Mouse (Mus musculus) embryonic facial prominence, embryonic 15.5 days (tissue): ENCODE results near the gene Cdk19. TPM values are rescaled to one million over a fixed set of nuclear protein-coding genes. Genes with fewer than 3 reads are reported as not detected.

Source experiments
- ATAC-seq: fragments of 200-750 bp; cut with Nextera tagmentation; 2 replicates; pipeline ENCODE4 v1.8.0; 2017; ENCODE audit warnings: low read depth, moderate TSS enrichment; ENCODE audit not compliant: insufficient number of reproducible peaks, low FRiP score, low TSS enrichment
- H3K27ac ChIP-seq: fragments of 300-500 bp; sonication (generic); replicated peaks from 2 replicates; pipeline ENCODE4 v1.5.1; 2015; ENCODE audit warnings: mild to moderate bottlenecking, inconsistent platforms
- H3K27me3 ChIP-seq: fragments of 300-500 bp; sonication (generic); 2 replicates; pipeline ENCODE4 v1.6.1; 2015; ENCODE audit warnings: inconsistent platforms
- H3K36me3 ChIP-seq: fragments of 300-500 bp; sonication (generic); 2 replicates; pipeline ENCODE4 v1.6.1; 2015; ENCODE audit warnings: mild to moderate bottlenecking, inconsistent platforms
- H3K4me1 ChIP-seq: fragments of 300-500 bp; sonication (generic); 2 replicates; pipeline ENCODE4 v1.6.1; 2015; ENCODE audit warnings: inconsistent platforms
- H3K4me2 ChIP-seq: fragments of 300-500 bp; sonication (generic); replicated peaks from 2 replicates; pipeline ENCODE4 v1.6.1; 2015; ENCODE audit warnings: mild to moderate bottlenecking, inconsistent platforms
- H3K4me3 ChIP-seq: fragments of 300-500 bp; sonication (generic); replicated peaks from 2 replicates; pipeline ENCODE4 v1.5.1; 2015; ENCODE audit warnings: mild to moderate bottlenecking, inconsistent platforms
- H3K9ac ChIP-seq: fragments of 300-500 bp; sonication (generic); 2 replicates; pipeline ENCODE4 v1.6.1; 2015; ENCODE audit warnings: inconsistent platforms
- H3K9me3 ChIP-seq: fragments of 300-500 bp; sonication (generic); replicated peaks from 2 replicates; pipeline ENCODE4 v1.6.1; 2016; ENCODE audit warnings: inconsistent platforms
- WGBS: fragments of 180-500 bp; shearing (Covaris S2); methylation state at CpG from one replicate; pipeline ENCODE4 v1.1.7; 2015; 5-methylcytosine and 5-hydroxymethylcytosine counted together
- polyA plus RNA-seq: library from polyadenylated mRNA; unstranded; fragments of >200 nt; fragmentation: Nextera tagmentation; extraction: Ambion mirVana; gene quantifications from 2 replicates; pipeline ENCODE4 v1.2.1, GENCODE M21; 2015

The Cdk19 gene
- polyA plus RNA-seq, 1 experiment from 2014 or later, result 10.0 TPM

- H3K27me3 ChIP-seq, result no peaks in the 10 kb centered on the region
- H3K36me3 ChIP-seq, result no peaks in the 10 kb centered on the region
- H3K9ac ChIP-seq, result peak overlapping the region; percentile 80; the same call in 1 of the 2 replicates
- peak overlapping the region; percentile 66 for H3K4me2 ChIP-seq
- ATAC-seq, result no peak
- H3K4me1 ChIP-seq, result peaks cover 6% of the 10 kb centered on the region
- 52% methylated on average over 12 of the region's 12 CpGs for WGBS
- H3K27ac ChIP-seq, result peak overlapping the region; percentile 98; the same call in 1 of the 2 replicates
- no peaks in the 10 kb centered on the region for H3K9me3 ChIP-seq
- H3K4me3 ChIP-seq, result peak overlapping the region; percentile 75
These were observed 11.0 kb downstream of the Cdk19 start for GRCm38 (mm10) chr10:40350245-40350932.

GRCm38 (mm10) chr10:40351156-40351555 lies 11.8 kb downstream of the Cdk19 start:
- Histone ChIP-seq H3K27ac (no peak overlapping the region), H3K9me3 (no peaks in the 10 kb centered on the region), H3K36me3 (no peaks in the 10 kb centered on the region), H3K9ac (no peak overlapping the region), H3K4me2 (no peak overlapping the region), H3K4me3 (no peak overlapping the region), H3K27me3 (no peaks in the 10 kb centered on the region), H3K4me1 (peaks cover 6% of the 10 kb centered on the region)
- ATAC-seq, result no peak
- WGBS, result 52% methylated on average over 4 of the region's 4 CpGs

- ATAC-seq, result no peak
- 90% methylated on average over 9 of the region's 9 CpGs for WGBS
- H3K4me2 ChIP-seq, result no peak overlapping the region
- no peaks in the 10 kb centered on the region for H3K36me3 ChIP-seq
- no peak overlapping the region for H3K9ac ChIP-seq
- H3K4me3 ChIP-seq, result no peak overlapping the region
- no peak overlapping the region for H3K27ac ChIP-seq
- peaks cover 6% of the 10 kb centered on the region for H3K4me1 ChIP-seq
- no peaks in the 10 kb centered on the region for H3K9me3 ChIP-seq
- no peaks in the 10 kb centered on the region for H3K27me3 ChIP-seq
These were observed 14.7 kb downstream of the Cdk19 start for GRCm38 (mm10) chr10:40354081-40354480.

- H3K9me3 ChIP-seq, result no peaks in the 10 kb centered on the region
- 82% methylated on average over 1 of the region's 1 CpGs for WGBS
- no peak overlapping the region for H3K4me3 ChIP-seq
- no peak overlapping the region for H3K9ac ChIP-seq
- H3K4me2 ChIP-seq, result no peak overlapping the region
- no peaks in the 10 kb centered on the region for H3K36me3 ChIP-seq
- no peak for ATAC-seq
- H3K4me1 ChIP-seq, result peaks cover 6% of the 10 kb centered on the region
- no peaks in the 10 kb centered on the region for H3K27me3 ChIP-seq
- H3K27ac ChIP-seq, result no peak overlapping the region
These were observed 15.2 kb downstream of the Cdk19 start for GRCm38 (mm10) chr10:40354556-40354955.

GRCm38 (mm10) chr10:40358166-40358565 lies 18.8 kb downstream of the Cdk19 start:
- WGBS, result 62% methylated on average over 2 of the region's 2 CpGs
- H3K27me3 ChIP-seq, result no peaks in the 10 kb centered on the region
- no peak overlapping the region for H3K4me3 ChIP-seq
- H3K4me2 ChIP-seq, result no peak overlapping the region
- H3K36me3 ChIP-seq, result no peaks in the 10 kb centered on the region
- no peak for ATAC-seq
- no peak overlapping the region for H3K27ac ChIP-seq
- no peaks in the 10 kb centered on the region for H3K9me3 ChIP-seq
- no peak overlapping the region for H3K9ac ChIP-seq
- H3K4me1 ChIP-seq, result peaks cover 4% of the 10 kb centered on the region; the same call in 1 of the 2 replicates

- no peaks in the 10 kb centered on the region for H3K9me3 ChIP-seq
- WGBS, result 57% methylated on average over 2 of the region's 2 CpGs
- H3K9ac ChIP-seq, result no peak overlapping the region
- H3K36me3 ChIP-seq, result no peaks in the 10 kb centered on the region
- peaks cover 4% of the 10 kb centered on the region; the same call in 1 of the 2 replicates for H3K4me1 ChIP-seq
- no peak overlapping the region for H3K4me2 ChIP-seq
- no peak overlapping the region for H3K27ac ChIP-seq
- ATAC-seq, result no peak
- no peaks in the 10 kb centered on the region for H3K27me3 ChIP-seq
- no peak overlapping the region for H3K4me3 ChIP-seq
These were observed 19.8 kb downstream of the Cdk19 start for GRCm38 (mm10) chr10:40359131-40359530.

- peaks cover 4% of the 10 kb centered on the region; the same call in 1 of the 2 replicates for H3K4me1 ChIP-seq
- H3K27ac ChIP-seq, result no peak overlapping the region
- no peak overlapping the region for H3K4me2 ChIP-seq
- WGBS, result 30% methylated on average over 4 of the region's 4 CpGs
- H3K9ac ChIP-seq, result no peak overlapping the region
- no peak overlapping the region for H3K4me3 ChIP-seq
- H3K9me3 ChIP-seq, result no peaks in the 10 kb centered on the region
- no peaks in the 10 kb centered on the region for H3K36me3 ChIP-seq
- no peak; the same call in 1 of the 2 replicates for ATAC-seq
- no peaks in the 10 kb centered on the region for H3K27me3 ChIP-seq
These were observed 23.6 kb downstream of the Cdk19 start for GRCm38 (mm10) chr10:40363004-40363403.

- Histone ChIP-seq H3K4me3 (no peak overlapping the region), H3K4me2 (no peak overlapping the region), H3K9ac (no peak overlapping the region), H3K36me3 (no peaks in the 10 kb centered on the region), H3K9me3 (no peaks in the 10 kb centered on the region), H3K27me3 (no peaks in the 10 kb centered on the region), H3K4me1 (peaks cover 13% of the 10 kb centered on the region; the same call in 1 of the 2 replicates), H3K27ac (0 out of 2 replicates have a peak overlapping the region, but pooled peaks have one; percentile 9)
- 65% methylated on average over 5 of the region's 5 CpGs for WGBS
- ATAC-seq, result no peak
These were observed 25.4 kb downstream of the Cdk19 start for GRCm38 (mm10) chr10:40364642-40365361.

- H3K9me3 ChIP-seq, result no peaks in the 10 kb centered on the region
- H3K4me2 ChIP-seq, result no peak overlapping the region
- WGBS, result 90% methylated on average over 2 of the region's 2 CpGs
- H3K9ac ChIP-seq, result no peak overlapping the region
- no peak overlapping the region for H3K27ac ChIP-seq
- no peak for ATAC-seq
- H3K4me1 ChIP-seq, result peaks cover 13% of the 10 kb centered on the region; the same call in 1 of the 2 replicates
- H3K27me3 ChIP-seq, result no peaks in the 10 kb centered on the region
- no peak overlapping the region for H3K4me3 ChIP-seq
- no peaks in the 10 kb centered on the region for H3K36me3 ChIP-seq
These were observed 26.6 kb downstream of the Cdk19 start for GRCm38 (mm10) chr10:40365991-40366390.

GRCm38 (mm10) chr10:40368516-40368915 lies 29.2 kb downstream of the Cdk19 start:
- Histone ChIP-seq H3K9ac (no peak overlapping the region), H3K27me3 (no peaks in the 10 kb centered on the region), H3K4me3 (no peak overlapping the region), H3K27ac (peak overlapping the region; percentile 58; the same call in 1 of the 2 replicates), H3K4me1 (peaks cover 19% of the 10 kb centered on the region), H3K4me2 (no peak overlapping the region), H3K9me3 (no peaks in the 10 kb centered on the region), H3K36me3 (no peaks in the 10 kb centered on the region)
- ATAC-seq, result no peak
- WGBS, result 29% methylated on average over 1 of the region's 1 CpGs

GRCm38 (mm10) chr10:40370156-40370555 lies 30.8 kb downstream of the Cdk19 start:
- ATAC-seq, result no peak
- no peak overlapping the region for H3K27ac ChIP-seq

More at GRCm38 (mm10) chr10:40370156-40370555, 30.8 kb downstream of the Cdk19 start:
- Histone ChIP-seq H3K4me3 (no peak overlapping the region), H3K4me1 (peaks cover 23% of the 10 kb centered on the region), H3K9ac (no peak overlapping the region), H3K9me3 (no peaks in the 10 kb centered on the region), H3K4me2 (no peak overlapping the region), H3K36me3 (no peaks in the 10 kb centered on the region), H3K27me3 (no peaks in the 10 kb centered on the region)
